In genomic region chr19:44247281-44248080, GRCm38 (mm10) we compare ENCODE assay signal across 8 mouse cellular contexts. TPM values are rescaled to one million over a fixed set of nuclear protein-coding genes. Genes with fewer than 3 reads are reported as not detected.
DNase-seq lines count a peak whose midpoint lies in the region; ATAC-seq and TF ChIP-seq lines count a peak whose summit lies in the region.

No protein-coding gene starts in this region.

- H3K27ac ChIP-seq in forebrain, embryonic 12.5 days, result peak overlapping the region; percentile 90
- H3K27ac ChIP-seq in intestine, embryonic 14.5 days (ENCODE audit: low read depth), result peak overlapping the region; percentile 95

- peak; percentile 53; the same call in 1 of the 2 replicates for ATAC-seq in forebrain, embryonic 12.5 days (ENCODE audit: low FRiP score)
- no peak; the same call in 1 of the 2 replicates for ATAC-seq in intestine, embryonic 14.5 days (replicated peaks; ENCODE audit: low FRiP score, low TSS enrichment, low read depth)
- peak; percentile 39 for ATAC-seq in megakaryocyte-erythroid progenitor cell, adult 5-6 weeks (replicated peaks; ENCODE audit: low FRiP score, low TSS enrichment, poor library complexity, severe bottlenecking)

- H3K27me3 ChIP-seq in forebrain, embryonic 12.5 days, result no peaks in the 10 kb centered on the region
- H3K27me3 ChIP-seq in intestine, embryonic 14.5 days (replicated peaks; ENCODE audit: control insufficient read depth, insufficient read depth, low read length), result no peaks in the 10 kb centered on the region

- H3K9ac ChIP-seq in forebrain, embryonic 12.5 days, result peak overlapping the region; percentile 56
- peak overlapping the region; percentile 59 for H3K9ac ChIP-seq in intestine, embryonic 14.5 days (ENCODE audit: low read length)

- H3K9me3 ChIP-seq in forebrain, embryonic 12.5 days, result no peaks in the 10 kb centered on the region
- H3K9me3 ChIP-seq in intestine, embryonic 14.5 days (ENCODE audit: control insufficient read depth, low read length), result no peaks in the 10 kb centered on the region

- H3K36me3 ChIP-seq in forebrain, embryonic 12.5 days (replicated peaks), result no peaks in the 10 kb centered on the region
- H3K36me3 ChIP-seq in intestine, embryonic 14.5 days (ENCODE audit: control insufficient read depth, insufficient read depth, low read length), result no peaks in the 10 kb centered on the region

- H3K4me2 ChIP-seq in forebrain, embryonic 12.5 days, result peak overlapping the region; percentile 58
- peak overlapping the region; percentile 81 for H3K4me2 ChIP-seq in intestine, embryonic 14.5 days (ENCODE audit: low read length)

- WGBS in lung, adult 2 months, result 5% methylated on average over 25 of the region's 25 CpGs
- WGBS in forebrain, embryonic 12.5 days, result 3% methylated on average over 25 of the region's 25 CpGs
- 3% methylated on average over 25 of the region's 25 CpGs for WGBS in intestine, embryonic 14.5 days

- no peak for TF ChIP-seq CTCF in lung, adult 2 months (IDR thresholded peaks at IDR 0.05; ENCODE audit: insufficient read depth, low read length)

- peak overlapping the region; percentile 60 for H3K4me3 ChIP-seq in lung, adult 2 months (replicated peaks; ENCODE audit: extremely low read depth, low read depth, low read length)
- H3K4me3 ChIP-seq in forebrain, embryonic 12.5 days (replicated peaks), result peak overlapping the region; percentile 42
- H3K4me3 ChIP-seq in intestine, embryonic 14.5 days (ENCODE audit: low read depth, low read length), result peak overlapping the region; percentile 41

- intact Hi-C loops in left cerebral cortex, postnatal 25 days (cut with DNase I), result loop anchor here (1.0 to 5.0 kb wide), 2 partner anchors 47 to 170 kb away; no protein-coding TSS in a partner anchor

- TF ChIP-seq POLR2A in lung, adult 2 months (IDR thresholded peaks at IDR 0.05; ENCODE audit: borderline replicate concordance, extremely low read depth, low read depth, low read length), result no peak

- peaks cover 8% of the 10 kb centered on the region for H3K4me1 ChIP-seq in lung, adult 2 months (ENCODE audit: control insufficient read depth, insufficient read depth, low read length)
- peaks cover 30% of the 10 kb centered on the region for H3K4me1 ChIP-seq in forebrain, embryonic 12.5 days
- peaks cover 17% of the 10 kb centered on the region; the same call in 1 of the 2 replicates for H3K4me1 ChIP-seq in intestine, embryonic 14.5 days (replicated peaks; ENCODE audit: control insufficient read depth, insufficient read depth, low read length)

- DNase-seq in lung, adult 2 months, result peak; percentile 45
- DNase-seq in lung, postnatal 36 days, result no peak
- DNase-seq in c-Kit-positive CD71-positive TER-119-positive erythroid progenitor cells, embryonic 14.5 days (ENCODE audit: low spot score), result peak; percentile 62
- DNase-seq in intestine, embryonic 14.5 days (ENCODE audit: low spot score), result peak; percentile 68
- DNase-seq in thymus, postnatal 14 days, result peak; percentile 54
- DNase-seq in left cerebral cortex, postnatal 25 days (ENCODE audit: low spot score in 2 of 2), result no peak

RNA-seq across cellular contexts. Expression of gene Scd3, which starts 44.4 kb away (rescaled TPM):
- 0.14 TPM in 1 of 2 replicates, not detected in the other for polyA plus RNA-seq in lung, adult 2 months (2012; rRNA removed)
- 0.77 and 1.00 TPM in 2 replicates for polyA plus RNA-seq in forebrain, embryonic 12.5 days (2016; fragmentation: Nextera tagmentation; extraction: Ambion mirVana)
- polyA plus RNA-seq in intestine, embryonic 14.5 days (2014; fragmentation: Nextera tagmentation; extraction: Ambion mirVana), result 0.19 and 0.67 TPM in 2 replicates
- not detected in 2 replicates for total RNA-seq in megakaryocyte-erythroid progenitor cell, adult 5-6 weeks (2014; fragmentation: Nextera tagmentation)
- not detected in 2 replicates for total RNA-seq in megakaryocyte-erythroid progenitor cell, adult 5-6 weeks (2017)
- total RNA-seq in left cerebral cortex, postnatal 25 days (2021), result 1 to 10 TPM; 2.2 to 3.2 TPM

RNA-seq across cellular contexts. Expression of gene Scd2, which starts 46.0 kb away (rescaled TPM):
- polyA plus RNA-seq in lung, adult 2 months (2012; rRNA removed), result 289 and 384 TPM in 2 replicates
- 470 and 492 TPM in 2 replicates for polyA plus RNA-seq in forebrain, embryonic 12.5 days (2016; fragmentation: Nextera tagmentation; extraction: Ambion mirVana)
- polyA plus RNA-seq in intestine, embryonic 14.5 days (2014; fragmentation: Nextera tagmentation; extraction: Ambion mirVana), result 341 and 386 TPM in 2 replicates
- total RNA-seq in megakaryocyte-erythroid progenitor cell, adult 5-6 weeks (2014; fragmentation: Nextera tagmentation), result 56.2 and 62.2 TPM in 2 replicates
- 71.9 and 90.7 TPM in 2 replicates for total RNA-seq in megakaryocyte-erythroid progenitor cell, adult 5-6 weeks (2017)
- total RNA-seq in left cerebral cortex, postnatal 25 days (2021), result 100 to 1,000 TPM; 585 to 640 TPM

RNA-seq across cellular contexts. Expression of gene Pkd2l1, which starts 55.2 kb away (rescaled TPM):
- 0.03 and 0.06 TPM in 2 replicates for polyA plus RNA-seq in lung, adult 2 months (2012; rRNA removed)
- polyA plus RNA-seq in forebrain, embryonic 12.5 days (2016; fragmentation: Nextera tagmentation; extraction: Ambion mirVana), result 0.19 and 0.36 TPM in 2 replicates
- 0.12 TPM in 1 of 2 replicates, not detected in the other for polyA plus RNA-seq in intestine, embryonic 14.5 days (2014; fragmentation: Nextera tagmentation; extraction: Ambion mirVana)
- 0.04 TPM in 1 of 2 replicates, not detected in the other for total RNA-seq in megakaryocyte-erythroid progenitor cell, adult 5-6 weeks (2014; fragmentation: Nextera tagmentation)
- total RNA-seq in megakaryocyte-erythroid progenitor cell, adult 5-6 weeks (2017), result not detected in 2 replicates
- under 1 TPM; 0.14 to 0.16 TPM for total RNA-seq in left cerebral cortex, postnatal 25 days (2021)

Comparison
In these comparisons a context has a peak if more than half of its experiments do, and no peak if none do; other contexts are left out.
1. DNase-seq: peak in lung, adult 2 months (single experiment), c-Kit-positive CD71-positive TER-119-positive erythroid progenitor cells, embryonic 14.5 days (single experiment), intestine, embryonic 14.5 days (single experiment) and thymus, postnatal 14 days (single experiment); none in lung, postnatal 36 days (single experiment) and left cerebral cortex, postnatal 25 days (0 of 2).
2. Peak in every context shown above with its lines, with median percentiles within 50 percentile points of each other: H3K4me3 ChIP-seq.